Mouse (Mus musculus) thymus, postnatal 4 days (tissue): ENCODE results near the gene Gm36079.
"Not testable (repeated sequence)": the region's sequence is repeated elsewhere in the genome, so short reads cannot be mapped to it uniquely, and the experiment has no call there.

Source experiments
- DNase-seq: peaks from one replicate; pipeline ENCODE4 v3.0.0; 2021

Gene Gm36079

GRCm38 (mm10) chr13:120026911-120027310 is at the start of gene Gm36079:
Gm36079 (minus strand) TSS chr13:120027011.
- DNase-seq, result not testable (repeated sequence)

- DNase-seq, result not testable (repeated sequence)
Observed at GRCm38 (mm10) chr13:120070878-120071277, 44.1 kb upstream of the Gm36079 start.

- DNase-seq, result not testable (repeated sequence)
Observed at GRCm38 (mm10) chr13:120070012-120070598, 43.3 kb upstream of the Gm36079 start.

- DNase-seq, result not testable (repeated sequence)
Observed at GRCm38 (mm10) chr13:120063439-120064089, 36.8 kb upstream of the Gm36079 start.

GRCm38 (mm10) chr13:120062903-120063302 is 36.1 kb upstream of the Gm36079 start:
- not testable (repeated sequence) for DNase-seq

GRCm38 (mm10) chr13:120052085-120052484 is 25.3 kb upstream of the Gm36079 start, which contains the start of gene Gm21188:
Gm21188 (minus strand) TSS chr13:120052194.
- DNase-seq, result not testable (repeated sequence)

GRCm38 (mm10) chr13:120048608-120049007 is 21.8 kb upstream of the Gm36079 start:
- not testable (repeated sequence) for DNase-seq

- not testable (repeated sequence) for DNase-seq
Observed at GRCm38 (mm10) chr13:120048186-120048585, 21.4 kb upstream of the Gm36079 start.

- not testable (repeated sequence) for DNase-seq
Observed at GRCm38 (mm10) chr13:120046422-120047209, 19.8 kb upstream of the Gm36079 start.

- DNase-seq, result peak; percentile 63
Observed at GRCm38 (mm10) chr13:120041145-120041544, 14.3 kb upstream of the Gm36079 start.

GRCm38 (mm10) chr13:120037881-120038280 is 11.1 kb upstream of the Gm36079 start:
- DNase-seq, result not testable (repeated sequence)

- peak; percentile 10 for DNase-seq
Observed at GRCm38 (mm10) chr13:120036577-120037115, 9.8 kb upstream of the Gm36079 start.

- not testable (repeated sequence) for DNase-seq
Observed at GRCm38 (mm10) chr13:120035151-120035550, 8.3 kb upstream of the Gm36079 start.

GRCm38 (mm10) chr13:120034637-120035036 is 7.8 kb upstream of the Gm36079 start:
- DNase-seq, result not testable (repeated sequence)

GRCm38 (mm10) chr13:120033516-120034190 is 6.8 kb upstream of the Gm36079 start:
- DNase-seq, result peak; percentile 26

- peak; percentile 12 for DNase-seq
Observed at GRCm38 (mm10) chr13:120031676-120032075, 4.9 kb upstream of the Gm36079 start.

- not testable (repeated sequence) for DNase-seq
Observed at GRCm38 (mm10) chr13:120027368-120027767, 557 bp upstream of the Gm36079 start.

GRCm38 (mm10) chr13:120026373-120026772 is 438 bp downstream of the Gm36079 start:
- not testable (repeated sequence) for DNase-seq

GRCm38 (mm10) chr13:120025576-120025975 is 1.2 kb downstream of the Gm36079 start:
- DNase-seq, result not testable (repeated sequence)

- not testable (repeated sequence) for DNase-seq
Observed at GRCm38 (mm10) chr13:120025004-120025403, 1.8 kb downstream of the Gm36079 start.

GRCm38 (mm10) chr13:120024581-120024980 is 2.2 kb downstream of the Gm36079 start:
- DNase-seq, result not testable (repeated sequence)

GRCm38 (mm10) chr13:120021477-120021876 is 5.3 kb downstream of the Gm36079 start:
- peak; percentile 12 for DNase-seq
